ENCODE assay signal across 8 mouse cellular contexts in the genomic region with DNA sequence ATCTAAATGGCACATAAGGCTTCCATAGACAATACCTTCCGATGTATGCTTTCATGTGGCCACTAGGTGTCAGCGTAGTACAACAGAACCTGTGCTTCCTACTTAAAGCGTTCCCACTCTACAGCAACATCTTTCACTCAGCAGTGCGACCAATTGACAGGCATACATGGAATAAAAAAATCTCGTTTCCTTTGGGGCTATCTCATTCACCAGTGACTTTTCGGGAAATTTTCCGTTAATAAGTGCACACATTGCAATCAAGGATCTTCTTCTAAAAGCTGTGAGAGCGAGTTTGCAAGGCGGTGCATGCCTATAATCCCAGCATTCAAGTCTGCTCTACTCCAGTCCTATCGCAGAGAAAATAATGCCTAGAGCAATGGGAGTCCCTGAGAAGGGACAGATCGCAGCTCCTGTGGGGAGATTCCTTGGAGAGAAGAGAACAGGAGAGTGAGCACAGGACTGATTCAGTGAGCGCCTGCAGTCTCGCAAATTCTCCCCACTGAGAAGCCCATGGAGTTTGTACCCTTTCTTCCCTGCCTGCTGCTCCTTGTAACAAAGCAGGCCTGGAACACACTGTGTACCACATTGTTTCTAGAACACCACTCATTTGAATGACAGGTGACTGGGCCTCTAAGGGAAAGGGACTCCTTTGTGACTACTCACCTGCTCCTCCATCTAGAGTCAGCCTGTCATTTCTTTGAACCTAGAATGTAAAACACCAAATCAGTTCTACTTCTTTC.
DNase-seq lines count a peak whose midpoint lies in the region.

No protein-coding gene starts in this region.

- peak; percentile 61 for DNase-seq in CD4-positive helper T cell, adult 2 months (ENCODE audit: low read depth, low spot score)
- DNase-seq in adrenal gland, adult 2 months = peak; percentile 40
- peak; percentile 56 for DNase-seq in embryo, embryonic 11.5 days (ENCODE audit: low read depth, low spot score)
- peak; percentile 12 to 37 for DNase-seq in heart, adult 9 months (ENCODE audit: low spot score in 2 of 2)
- DNase-seq in kidney, adult 8-10 months = peak; percentile 42 to 58
- DNase-seq in limb, embryonic 10.5 days (ENCODE audit: low spot score) = peak; percentile 58
- DNase-seq in natural killer cell, adult 2 months (ENCODE audit: low spot score in 2 of 2) = peak; percentile 10 to 45
- DNase-seq in testis, postnatal 14 days (ENCODE audit: low spot score) = peak; percentile 35

- H3K36me3 ChIP-seq in limb, embryonic 10.5 days = no peaks in the 10 kb centered on the region

- no peak overlapping the region for H3K4me3 ChIP-seq in limb, embryonic 10.5 days

- 25% methylated on average over 13 of the region's 13 CpGs for WGBS in limb, embryonic 10.5 days

- H3K27ac ChIP-seq in limb, embryonic 10.5 days = no peak overlapping the region

- no peaks in the 10 kb centered on the region for H3K9me3 ChIP-seq in limb, embryonic 10.5 days (replicated peaks)

- no peaks in the 10 kb centered on the region for H3K27me3 ChIP-seq in limb, embryonic 10.5 days (ENCODE audit: low read depth, poor library complexity, severe bottlenecking)

- H3K4me1 ChIP-seq in limb, embryonic 10.5 days = no peaks in the 10 kb centered on the region
